Mouse (Mus musculus) embryonic facial prominence, embryonic 15.5 days (tissue): ENCODE results near the gene Gm156. TPM values are rescaled to one million over a fixed set of nuclear protein-coding genes. Genes with fewer than 3 reads are reported as not detected.

Experiments used
- ATAC-seq: fragments of 200-750 bp; cut with Nextera tagmentation; 2 replicates; pipeline ENCODE4 v1.8.0; 2017; ENCODE audit warnings: low read depth, moderate TSS enrichment; ENCODE audit not compliant: insufficient number of reproducible peaks, low FRiP score, low TSS enrichment
- H3K27ac ChIP-seq: fragments of 300-500 bp; sonication (generic); replicated peaks from 2 replicates; pipeline ENCODE4 v1.5.1; 2015; ENCODE audit warnings: mild to moderate bottlenecking, inconsistent platforms
- H3K27me3 ChIP-seq: fragments of 300-500 bp; sonication (generic); 2 replicates; pipeline ENCODE4 v1.6.1; 2015; ENCODE audit warnings: inconsistent platforms
- H3K36me3 ChIP-seq: fragments of 300-500 bp; sonication (generic); 2 replicates; pipeline ENCODE4 v1.6.1; 2015; ENCODE audit warnings: mild to moderate bottlenecking, inconsistent platforms
- H3K4me1 ChIP-seq: fragments of 300-500 bp; sonication (generic); 2 replicates; pipeline ENCODE4 v1.6.1; 2015; ENCODE audit warnings: inconsistent platforms
- H3K4me2 ChIP-seq: fragments of 300-500 bp; sonication (generic); replicated peaks from 2 replicates; pipeline ENCODE4 v1.6.1; 2015; ENCODE audit warnings: mild to moderate bottlenecking, inconsistent platforms
- H3K4me3 ChIP-seq: fragments of 300-500 bp; sonication (generic); replicated peaks from 2 replicates; pipeline ENCODE4 v1.5.1; 2015; ENCODE audit warnings: mild to moderate bottlenecking, inconsistent platforms
- H3K9ac ChIP-seq: fragments of 300-500 bp; sonication (generic); 2 replicates; pipeline ENCODE4 v1.6.1; 2015; ENCODE audit warnings: inconsistent platforms
- H3K9me3 ChIP-seq: fragments of 300-500 bp; sonication (generic); replicated peaks from 2 replicates; pipeline ENCODE4 v1.6.1; 2016; ENCODE audit warnings: inconsistent platforms
- WGBS: fragments of 180-500 bp; shearing (Covaris S2); methylation state at CpG from one replicate; pipeline ENCODE4 v1.1.7; 2015; 5-methylcytosine and 5-hydroxymethylcytosine counted together
- polyA plus RNA-seq: library from polyadenylated mRNA; unstranded; fragments of >200 nt; fragmentation: Nextera tagmentation; extraction: Ambion mirVana; gene quantifications from 2 replicates; pipeline ENCODE4 v1.2.1, GENCODE M21; 2015

Gm156 gene
- polyA plus RNA-seq, 1 experiment from 2014 or later: not detected

DNA sequence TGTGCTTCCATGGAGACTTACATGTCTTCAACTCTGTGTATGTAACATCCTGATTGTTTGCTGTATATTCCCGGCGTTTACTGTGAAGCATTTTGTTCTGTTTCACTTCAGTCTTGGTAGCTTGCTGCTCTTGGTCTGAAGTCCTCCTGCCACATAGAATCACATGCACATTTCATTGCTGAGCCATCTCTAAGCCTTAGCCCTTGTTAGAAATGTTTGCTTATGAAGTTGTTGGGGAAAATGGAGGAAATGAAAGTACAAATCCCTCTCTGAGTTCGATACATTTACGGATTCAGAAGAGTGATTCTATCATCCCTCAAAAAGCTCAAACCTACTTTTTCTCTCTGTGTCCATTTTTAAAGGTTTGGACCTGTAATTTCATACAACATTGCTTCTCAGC lies 67.0 kb downstream of the Gm156 start, which contains the start of gene Klri1:
Gene Klri1 (minus strand): TSS at position 101 of the 400 bp plus-strand sequence.
- WGBS: 83% methylated on average over 4 of the region's 4 CpGs
- no peak within 1 kb of the TSS for H3K9ac ChIP-seq
- H3K4me1 ChIP-seq: no peaks in the 10 kb centered on the region
- H3K9me3 ChIP-seq: no peaks in the 10 kb centered on the region
- ATAC-seq: no peak
- H3K27ac ChIP-seq: no peak within 1 kb of the TSS
- no peaks in the 10 kb centered on the region for H3K27me3 ChIP-seq
- H3K4me3 ChIP-seq: no peak within 1 kb of the TSS
- no peak within 1 kb of the TSS for H3K4me2 ChIP-seq
- H3K36me3 ChIP-seq: no peaks in the 10 kb centered on the region

Other genes with a start within 250 kb of the Gm156 start
- 0.13 TPM in 1 of 2 replicates, not detected in the other for gene Klre1, start 206.4 kb downstream of the Gm156 start, polyA plus RNA-seq
- 0.37 TPM in 1 of 2 replicates, not detected in the other for gene Klrd1, start 192.5 kb downstream of the Gm156 start, polyA plus RNA-seq
- gene Klrk1, start 160.4 kb downstream of the Gm156 start, polyA plus RNA-seq: 0.16 TPM in 1 of 2 replicates, not detected in the other
- not detected in 2 replicates for gene Klrc3, start 140.9 kb downstream of the Gm156 start, polyA plus RNA-seq
- gene Klrc2, start 123.6 kb downstream of the Gm156 start, polyA plus RNA-seq: not detected in 2 replicates
- gene Klrc1, start 105.3 kb downstream of the Gm156 start, polyA plus RNA-seq: 0.24 TPM in 1 of 2 replicates, not detected in the other
- gene Klri1, start 67.1 kb downstream of the Gm156 start, polyA plus RNA-seq: not detected in 2 replicates
- gene Klri2, start 43.8 kb downstream of the Gm156 start, polyA plus RNA-seq: not detected in 2 replicates
- gene Gm17631, start 78.4 kb upstream of the Gm156 start, polyA plus RNA-seq: not detected in 2 replicates
- 0.13 and 0.18 TPM in 2 replicates for gene Klra17, start 92.4 kb upstream of the Gm156 start, polyA plus RNA-seq
- gene Klra5, start 133.4 kb upstream of the Gm156 start, polyA plus RNA-seq: not detected in 2 replicates
- not detected in 2 replicates for gene Klra6, start 242.7 kb upstream of the Gm156 start, polyA plus RNA-seq